Mouse (Mus musculus): ENCODE results near the gene Pmel. TPM values are rescaled to one million over a fixed set of nuclear protein-coding genes. Genes with fewer than 3 reads are reported as not detected.
A peak's percentile ranks its signal among the peaks of the same experiment; 100 is the strongest.

Gene Pmel
- polyA plus RNA-seq, 1 experiment from 2014 or later: 0.22 TPM

- H3K27ac ChIP-seq (replicated peaks; ENCODE audit: low read depth, low read length): no peak overlapping the region
- peak; percentile 63 for DNase-seq
- no peaks in the 10 kb centered on the region for H3K9me3 ChIP-seq (ENCODE audit: control insufficient read depth, low read length)
- H3K4me3 ChIP-seq (replicated peaks; ENCODE audit: low read depth, low read length): peak overlapping the region; percentile 55
- H3K4me1 ChIP-seq (ENCODE audit: control insufficient read depth, insufficient read depth, low read length): peaks cover 28% of the 10 kb centered on the region; the same call in 1 of the 2 replicates
- whole genome bisulfite sequencing: 0% methylated on average over 37 of the region's 37 CpGs
- H3K27me3 ChIP-seq (ENCODE audit: control insufficient read depth, insufficient read depth, low read length): peaks cover 39% of the 10 kb centered on the region
- H3K4me2 ChIP-seq (ENCODE audit: low read length): peak overlapping the region; percentile 87
- peak overlapping the region; percentile 65 for H3K9ac ChIP-seq (replicated peaks; ENCODE audit: low read length)
- H3K36me3 ChIP-seq (ENCODE audit: control insufficient read depth, insufficient read depth, low read length): no peaks in the 10 kb centered on the region
- ATAC-seq (ENCODE audit: low FRiP score, low TSS enrichment): no peak
These were observed 39.8 kb downstream of the Pmel start for GRCm38 (mm10) chr10:128743791-128744191.

- no peak for ATAC-seq (ENCODE audit: low FRiP score, low TSS enrichment)
- H3K4me2 ChIP-seq (ENCODE audit: low read length): peak overlapping the region; percentile 87
- 18% methylated on average over 8 of the region's 8 CpGs for WGBS
- H3K9me3 ChIP-seq (ENCODE audit: control insufficient read depth, low read length): no peaks in the 10 kb centered on the region
- DNase-seq: no peak
- peak overlapping the region; percentile 65 for H3K9ac ChIP-seq (replicated peaks; ENCODE audit: low read length)
- H3K27me3 ChIP-seq (ENCODE audit: control insufficient read depth, insufficient read depth, low read length): peaks cover 39% of the 10 kb centered on the region
- peaks cover 31% of the 10 kb centered on the region for H3K4me1 ChIP-seq (ENCODE audit: control insufficient read depth, insufficient read depth, low read length)
- H3K36me3 ChIP-seq (ENCODE audit: control insufficient read depth, insufficient read depth, low read length): no peaks in the 10 kb centered on the region
- no peak overlapping the region for H3K27ac ChIP-seq (replicated peaks; ENCODE audit: low read depth, low read length)
- H3K4me3 ChIP-seq (replicated peaks; ENCODE audit: low read depth, low read length): peak overlapping the region; percentile 55
These were observed 40.2 kb downstream of the Pmel start for GRCm38 (mm10) chr10:128744211-128744610.

DNA sequence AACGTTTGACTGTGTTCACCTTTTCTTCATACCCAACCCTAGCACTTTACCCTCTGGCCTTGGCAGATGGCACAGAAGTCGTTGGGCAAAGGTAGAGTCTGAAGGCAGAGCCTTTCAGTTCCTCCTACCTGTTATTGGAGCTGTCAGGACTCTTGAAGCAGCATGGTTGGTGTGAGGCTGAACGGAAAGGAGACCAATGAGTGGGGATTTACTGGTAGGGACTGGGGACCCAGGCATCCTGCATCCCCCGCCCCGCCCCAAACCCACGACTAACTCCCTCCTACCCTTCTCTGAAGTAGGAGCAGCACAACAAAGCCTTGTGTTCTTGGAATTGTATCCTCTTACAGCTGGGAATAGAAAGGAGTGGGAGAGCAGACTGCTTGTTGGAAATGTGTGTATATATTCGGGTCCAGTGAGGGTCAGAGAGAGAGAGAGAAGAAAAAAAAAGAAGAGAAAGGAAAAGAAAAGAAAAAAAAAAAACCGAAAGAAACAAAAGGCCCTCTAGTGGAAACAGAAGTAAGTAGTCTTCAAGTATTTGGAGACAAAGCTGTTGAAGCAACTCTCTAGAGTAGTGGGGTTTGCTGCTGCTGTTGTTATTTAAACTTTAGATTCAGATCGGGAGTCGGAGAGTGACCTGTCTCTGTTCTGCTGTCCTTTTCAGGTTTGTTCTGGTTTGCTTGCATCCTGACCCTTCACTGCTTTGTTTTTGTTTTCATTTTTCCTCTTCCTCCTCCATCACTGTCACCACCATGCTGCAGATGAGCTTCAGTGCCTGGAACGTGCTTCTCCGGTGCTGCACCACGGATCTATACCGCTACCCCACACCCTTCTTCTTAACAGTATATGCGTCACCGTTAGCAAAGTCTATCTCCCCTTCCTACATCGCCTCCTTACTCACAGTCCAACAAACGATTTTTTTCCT lies 40.9 kb downstream of the Pmel start, which contains the start of gene Dgka:
Gene Dgka, minus strand, starts transcription at position 176 of the 922 bp plus-strand sequence.
- no peak for ATAC-seq (ENCODE audit: low FRiP score, low TSS enrichment)
- no peaks in the 10 kb centered on the region for H3K36me3 ChIP-seq (ENCODE audit: control insufficient read depth, insufficient read depth, low read length)
- peaks cover 39% of the 10 kb centered on the region for H3K4me1 ChIP-seq (ENCODE audit: control insufficient read depth, insufficient read depth, low read length)
- 25% methylated on average over 18 of the region's 18 CpGs for WGBS
- DNase-seq: no peak
- H3K4me2 ChIP-seq (ENCODE audit: low read length): peak within 1 kb of the TSS; percentile 87
- H3K27me3 ChIP-seq (ENCODE audit: control insufficient read depth, insufficient read depth, low read length): peaks cover 39% of the 10 kb centered on the region
- H3K27ac ChIP-seq (replicated peaks; ENCODE audit: low read depth, low read length): no peak within 1 kb of the TSS
- peak within 1 kb of the TSS; percentile 65 for H3K9ac ChIP-seq (replicated peaks; ENCODE audit: low read length)
- peak within 1 kb of the TSS; percentile 55 for H3K4me3 ChIP-seq (replicated peaks; ENCODE audit: low read depth, low read length)
- no peaks in the 10 kb centered on the region for H3K9me3 ChIP-seq (ENCODE audit: control insufficient read depth, low read length)

GRCm38 (mm10) chr10:128745946-128746613 lies 42.1 kb downstream of the Pmel start:
- ATAC-seq (ENCODE audit: low FRiP score, low TSS enrichment) (no peak), DNase-seq (no peak)
- Histone ChIP-seq H3K36me3 (ENCODE audit: control insufficient read depth, insufficient read depth, low read length) (0 out of 2 replicates have a peak, but pooled peaks cover 3% of the 10 kb centered on the region), H3K9ac (replicated peaks; ENCODE audit: low read length) (no peak overlapping the region), H3K4me2 (ENCODE audit: low read length) (no peak overlapping the region), H3K27ac (replicated peaks; ENCODE audit: low read depth, low read length) (no peak overlapping the region), H3K9me3 (ENCODE audit: control insufficient read depth, low read length) (no peaks in the 10 kb centered on the region), H3K27me3 (ENCODE audit: control insufficient read depth, insufficient read depth, low read length) (peaks cover 39% of the 10 kb centered on the region), H3K4me3 (replicated peaks; ENCODE audit: low read depth, low read length) (no peak overlapping the region), H3K4me1 (ENCODE audit: control insufficient read depth, insufficient read depth, low read length) (peaks cover 44% of the 10 kb centered on the region)
- WGBS: 94% methylated on average over 10 of the region's 10 CpGs

GRCm38 (mm10) chr10:128746972-128747645 lies 43.1 kb downstream of the Pmel start:
- H3K4me2 ChIP-seq (ENCODE audit: low read length): peak overlapping the region; percentile 94
- H3K27me3 ChIP-seq (ENCODE audit: control insufficient read depth, insufficient read depth, low read length): peaks cover 32% of the 10 kb centered on the region
- H3K4me1 ChIP-seq (ENCODE audit: control insufficient read depth, insufficient read depth, low read length): peaks cover 44% of the 10 kb centered on the region
- peak overlapping the region; percentile 81 for H3K9ac ChIP-seq (replicated peaks; ENCODE audit: low read length)
- H3K27ac ChIP-seq (replicated peaks; ENCODE audit: low read depth, low read length): peak overlapping the region; percentile 92; the same call in 1 of the 2 replicates
- 47% methylated on average over 9 of the region's 9 CpGs for WGBS
- H3K9me3 ChIP-seq (ENCODE audit: control insufficient read depth, low read length): no peaks in the 10 kb centered on the region
- H3K36me3 ChIP-seq (ENCODE audit: control insufficient read depth, insufficient read depth, low read length): 0 out of 2 replicates have a peak, but pooled peaks cover 3% of the 10 kb centered on the region
- peak overlapping the region; percentile 52 for H3K4me3 ChIP-seq (replicated peaks; ENCODE audit: low read depth, low read length)
- no peak for ATAC-seq (ENCODE audit: low FRiP score, low TSS enrichment)
- no peak for DNase-seq

DNA sequence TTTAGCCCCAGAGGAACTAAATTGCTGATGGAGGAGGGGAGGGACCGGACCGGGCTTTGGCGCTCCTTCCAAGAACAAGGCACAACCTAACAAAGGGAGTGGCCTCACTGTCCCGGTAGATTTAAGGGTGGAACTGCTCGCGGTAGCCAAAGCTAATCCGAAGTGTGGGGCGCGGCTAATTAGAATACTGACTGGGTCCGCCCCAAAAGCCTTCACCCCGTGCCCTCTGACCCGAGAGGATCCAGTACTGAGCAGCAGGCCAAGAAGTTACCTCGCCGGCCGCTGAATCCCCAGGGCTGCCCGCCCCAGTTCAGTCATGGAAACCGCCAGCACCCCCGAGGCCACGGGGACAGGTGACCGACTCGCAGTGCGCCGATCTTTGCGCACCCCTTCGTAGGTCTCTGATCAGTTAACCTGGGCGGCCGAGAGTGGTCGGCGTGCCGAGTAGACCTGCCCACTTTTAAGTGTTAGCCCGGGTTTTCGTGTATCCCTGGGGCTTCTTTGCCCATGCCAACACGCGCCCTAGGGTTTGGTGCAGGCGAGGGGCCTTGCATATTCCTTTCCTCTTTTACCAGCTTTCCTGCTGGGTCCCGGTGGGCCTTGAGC lies 43.8 kb downstream of the Pmel start, which contains the start of gene Pym1:
Gene Pym1, plus strand, starts transcription at position 244 of the 606 bp plus-strand sequence.
- Histone ChIP-seq H3K27ac (replicated peaks; ENCODE audit: low read depth, low read length) (peak within 1 kb of the TSS; percentile 92), H3K9me3 (ENCODE audit: control insufficient read depth, low read length) (no peaks in the 10 kb centered on the region), H3K4me3 (replicated peaks; ENCODE audit: low read depth, low read length) (peak within 1 kb of the TSS; percentile 52), H3K4me1 (ENCODE audit: control insufficient read depth, insufficient read depth, low read length) (peaks cover 43% of the 10 kb centered on the region), H3K4me2 (ENCODE audit: low read length) (peak within 1 kb of the TSS; percentile 94), H3K36me3 (ENCODE audit: control insufficient read depth, insufficient read depth, low read length) (0 out of 2 replicates have a peak, but pooled peaks cover 4% of the 10 kb centered on the region), H3K27me3 (ENCODE audit: control insufficient read depth, insufficient read depth, low read length) (peaks cover 26% of the 10 kb centered on the region), H3K9ac (replicated peaks; ENCODE audit: low read length) (peak within 1 kb of the TSS; percentile 81)
- ATAC-seq (ENCODE audit: low FRiP score, low TSS enrichment): peak; percentile 50
- DNase-seq: peak; percentile 54
- WGBS: under 1% methylated on average over 36 of the region's 36 CpGs

DNA sequence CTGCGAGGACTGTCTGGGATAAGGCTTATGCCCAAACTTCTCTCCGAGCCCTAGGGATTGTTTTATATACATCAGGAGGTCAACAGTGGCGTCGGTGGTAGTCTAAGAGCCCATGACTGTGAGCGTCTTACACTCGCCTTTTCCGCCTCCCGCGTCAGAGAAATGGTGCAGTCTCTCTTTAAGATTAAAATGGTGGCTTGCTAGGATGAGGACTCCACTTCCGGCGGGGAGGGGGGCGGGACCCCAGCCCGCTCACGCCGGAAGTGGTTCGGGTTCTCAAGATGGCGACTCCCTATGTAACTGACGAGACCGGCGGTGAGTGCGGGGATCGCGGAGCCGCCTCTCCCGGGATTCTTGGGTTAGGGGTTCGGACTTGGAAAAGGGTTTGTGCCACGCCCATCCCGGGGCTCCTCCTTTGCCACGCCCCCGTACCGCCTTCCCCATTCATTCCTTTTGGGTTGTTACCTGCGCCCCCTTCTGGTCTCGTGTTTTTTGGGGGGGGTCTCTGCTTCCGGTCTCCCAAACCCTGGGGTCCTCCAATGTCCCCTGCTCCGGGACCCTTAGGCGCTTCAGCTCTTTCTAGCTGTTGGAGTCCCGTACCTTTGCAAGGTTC lies 44.4 kb downstream of the Pmel start:
- DNase-seq: peak; percentile 96
- H3K9me3 ChIP-seq (ENCODE audit: control insufficient read depth, low read length): no peaks in the 10 kb centered on the region
- whole genome bisulfite sequencing: under 1% methylated on average over 37 of the region's 37 CpGs
- H3K4me3 ChIP-seq (replicated peaks; ENCODE audit: low read depth, low read length): peak overlapping the region; percentile 52
- peak overlapping the region; percentile 94 for H3K4me2 ChIP-seq (ENCODE audit: low read length)
- ATAC-seq (ENCODE audit: low FRiP score, low TSS enrichment): peak; percentile 94
- peak overlapping the region; percentile 81 for H3K9ac ChIP-seq (replicated peaks; ENCODE audit: low read length)
- H3K36me3 ChIP-seq (ENCODE audit: control insufficient read depth, insufficient read depth, low read length): 0 out of 2 replicates have a peak, but pooled peaks cover 7% of the 10 kb centered on the region
- peak overlapping the region; percentile 92 for H3K27ac ChIP-seq (replicated peaks; ENCODE audit: low read depth, low read length)
- H3K4me1 ChIP-seq (ENCODE audit: control insufficient read depth, insufficient read depth, low read length): peaks cover 37% of the 10 kb centered on the region
- peaks cover 20% of the 10 kb centered on the region; the same call in 1 of the 2 replicates for H3K27me3 ChIP-seq (ENCODE audit: control insufficient read depth, insufficient read depth, low read length)

All from midbrain, embryonic 14.5 days (tissue).